Mouse (Mus musculus) adipose tissue, adult 10 weeks (tissue): ENCODE data around the gene Samd3. TPM values are rescaled to one million over a fixed set of nuclear protein-coding genes. Genes with fewer than 3 reads are reported as not detected.

Experiments used
- polyA plus RNA-seq: library from polyadenylated mRNA; stranded (reverse); fragments of 350-450 nt; fragmentation: Illumina TruSeq; extraction: RNeasy Lipid Tissue Mini Kit (QIAGEN cat#74804); gene quantifications from one replicate; pipeline ENCODE4 v1.2.3, GENCODE M21; 2014; ENCODE audit warnings: low read depth, low replicate concordance

Samd3 gene
- 0.97 TPM for polyA plus RNA-seq

GRCm38 (mm10) chr10:26229488-26229887 lies at the start of gene Samd3:
Gene Samd3 (plus strand): TSS chr10:26229707.

Other genes with a start within 250 kb of the Samd3 start
- gene Gm9767, start 151.5 kb upstream of the Samd3 start, polyA plus RNA-seq = not detected
- gene Tmem200a, start 150.7 kb upstream of the Samd3 start, polyA plus RNA-seq = 0.38 TPM
- gene L3mbtl3, start 146.3 kb downstream of the Samd3 start, polyA plus RNA-seq = 17.1 TPM